Mouse (Mus musculus) erythroblast, embryonic 14.5 days (primary cell): ENCODE results near the gene Ehd3.

ENCODE experiments used
- GATA1 ChIP-seq: IDR thresholded peaks from 2 replicates; pipeline ENCODE4 v1.6.1; 2012; ENCODE audit warnings: low read length, inconsistent platforms, mixed read lengths
- TAL1 ChIP-seq: IDR thresholded peaks from 3 replicates; pipeline ENCODE4 v1.6.1; 2012; ENCODE audit warnings: low read length, inconsistent platforms, mixed read lengths

GRCm38 (mm10) chr17:73797706-73798105 lies 6.2 kb upstream of the Ehd3 start:
- TF ChIP-seq GATA1, result no peak
- TF ChIP-seq TAL1, result no peak
